Mouse (Mus musculus): ENCODE results near the gene Chid1. TPM values are rescaled to one million over a fixed set of nuclear protein-coding genes. Genes with fewer than 3 reads are reported as not detected.
A peak's percentile ranks its signal among the peaks of the same experiment; 100 is the strongest.
"Not testable (repeated sequence)": the region's sequence is repeated elsewhere in the genome, so short reads cannot be mapped to it uniquely, and the experiment has no call there.

Chid1 gene
- total RNA-seq, 2 experiments from 2014 or later = 11.2 to 13.1 TPM

DNA sequence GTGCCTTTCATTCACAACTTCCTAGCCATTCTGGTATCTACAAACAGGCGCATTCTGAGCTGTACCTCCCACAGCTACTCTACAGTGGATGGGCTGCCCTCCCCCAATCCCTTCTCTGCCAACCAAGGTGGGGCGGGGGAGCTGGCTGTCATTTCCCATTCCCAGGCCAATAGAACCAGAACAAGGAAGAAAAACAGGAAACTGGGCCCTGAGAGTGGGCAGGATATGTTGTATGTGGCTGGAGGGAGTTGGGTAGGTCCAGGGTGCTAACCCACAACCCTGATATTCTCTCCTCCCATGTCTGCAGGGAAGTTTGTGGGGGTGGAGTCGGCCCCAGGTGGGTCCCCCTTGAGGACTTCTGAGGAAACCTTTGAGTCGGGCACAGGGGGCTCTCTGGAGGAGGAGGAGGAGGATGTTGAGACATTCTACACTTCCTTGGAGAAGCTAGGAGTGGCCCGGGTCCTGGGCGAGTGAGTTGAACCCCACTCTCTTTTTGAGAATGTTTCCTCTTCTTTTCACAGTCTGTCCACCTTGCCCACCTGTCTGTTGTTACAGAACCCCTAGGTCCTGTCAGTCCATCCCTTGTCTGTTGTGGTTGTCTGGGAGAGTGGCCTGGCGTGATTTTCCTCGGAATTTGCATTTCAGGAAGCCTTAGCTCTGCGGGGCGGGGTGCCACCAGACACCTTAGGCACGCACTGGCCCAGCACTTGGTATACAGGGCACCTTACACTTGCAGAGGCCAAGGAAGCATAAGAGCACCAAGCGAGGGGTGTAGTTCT lies 75.6 kb downstream of the Chid1 start:
- peak; percentile 48 for DNase-seq (ENCODE audit: low spot score)

DNA sequence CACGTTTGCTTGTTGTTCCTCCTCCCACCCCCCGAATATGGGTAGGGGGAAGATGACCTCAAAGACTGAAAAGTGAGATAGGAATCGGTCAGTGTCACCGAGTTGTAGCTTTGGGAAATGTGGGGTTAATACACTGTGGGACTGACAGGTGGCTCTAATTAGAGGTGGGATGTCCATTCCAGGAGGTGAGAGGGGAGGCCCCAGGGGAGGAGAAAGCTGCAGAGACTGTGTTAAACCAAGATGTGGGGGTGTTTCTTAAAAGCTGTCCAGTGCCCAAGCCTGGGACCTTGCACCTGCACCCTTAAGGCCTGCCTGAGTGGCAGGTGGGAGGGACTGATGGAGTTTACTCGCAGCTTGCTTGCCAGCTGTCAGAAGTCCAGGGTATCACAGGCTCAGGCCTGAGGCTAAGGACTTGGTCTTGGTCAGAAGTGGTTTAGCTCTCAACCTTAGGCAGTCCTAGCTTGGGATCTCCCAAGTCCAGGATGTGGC lies 77.3 kb downstream of the Chid1 start:
- peak; percentile 43 for DNase-seq (ENCODE audit: low spot score)

DNA sequence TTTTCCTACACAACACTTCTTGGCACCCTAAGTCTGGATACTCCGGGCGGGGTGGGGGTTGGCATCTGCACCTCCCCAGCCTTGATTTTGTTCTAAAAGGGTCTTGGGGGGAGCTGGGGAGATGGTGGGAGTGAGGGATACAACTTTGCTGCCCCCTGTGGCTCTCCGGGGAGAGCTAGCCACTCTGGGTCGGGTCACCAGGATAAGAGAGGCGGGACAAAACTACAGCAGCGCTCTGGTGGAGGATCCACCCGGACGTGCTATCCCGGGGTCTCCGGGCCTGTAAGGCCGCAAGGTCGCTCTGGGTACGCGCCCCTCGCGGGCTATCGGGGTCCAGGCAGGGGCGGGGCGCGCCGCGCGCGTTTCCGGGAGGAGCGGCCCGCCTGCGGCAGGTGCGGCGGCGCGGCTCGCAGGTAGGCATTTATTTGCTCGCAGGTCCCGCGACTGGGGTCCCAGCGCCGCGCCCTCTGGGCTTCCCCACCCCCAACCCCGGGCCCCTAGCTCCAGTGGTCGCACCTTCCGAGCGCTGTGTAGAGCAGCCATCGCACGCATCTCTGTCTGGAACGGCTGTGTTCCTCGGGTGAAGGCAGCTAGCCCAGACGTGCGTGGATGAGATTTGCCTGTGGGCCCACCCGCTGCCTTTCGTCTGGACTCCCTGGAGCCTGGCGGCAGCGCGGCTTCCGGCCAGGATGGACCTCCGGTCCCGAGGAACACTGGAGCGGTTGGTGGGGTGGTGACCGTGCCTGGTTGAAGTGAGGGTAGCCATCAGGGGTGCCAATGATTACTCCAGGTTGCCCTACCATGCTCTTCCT lies 77.9 kb downstream of the Chid1 start:
- DNase-seq (ENCODE audit: low spot score) = no peak

DNA sequence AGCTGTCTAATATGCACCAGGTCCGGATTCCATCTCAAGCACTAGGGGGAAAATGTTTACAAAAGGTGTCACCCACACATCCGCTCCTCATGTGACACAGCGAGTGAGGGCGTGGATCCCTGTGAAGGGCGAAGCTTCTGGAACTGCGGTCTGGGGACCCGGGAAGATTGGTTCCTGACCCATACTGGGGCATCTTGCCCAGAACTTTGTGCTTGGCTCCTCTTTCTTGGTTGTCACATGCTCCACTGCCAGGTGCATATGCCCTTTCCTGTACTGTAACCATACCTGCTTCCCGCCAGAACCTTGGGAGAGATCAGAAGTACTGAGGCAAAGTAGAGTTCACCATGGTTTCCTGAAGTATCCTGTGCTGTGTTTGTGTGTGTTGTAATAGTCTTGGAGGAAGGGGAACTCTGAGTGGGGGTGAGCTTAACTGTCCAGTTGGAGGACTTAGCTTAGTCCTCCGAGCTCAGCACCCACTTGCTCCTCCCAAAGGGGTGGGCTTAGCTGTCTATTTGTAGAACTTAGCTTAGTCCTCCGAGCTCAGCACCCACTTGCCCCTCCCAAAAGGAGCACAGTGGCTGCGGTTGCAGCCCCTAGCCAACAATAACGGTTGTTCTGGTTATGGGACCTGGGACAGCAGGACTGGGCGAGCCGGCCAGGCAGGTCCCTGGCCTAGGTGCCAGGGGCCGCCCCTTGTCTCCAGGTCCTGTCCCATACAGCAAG lies 79.1 kb downstream of the Chid1 start, which contains the start of gene Cracr2b:
Gene Cracr2b, plus strand, starts transcription at position 704 of the 723 bp plus-strand sequence.
- peak; percentile 57 for DNase-seq (ENCODE audit: low spot score)

DNA sequence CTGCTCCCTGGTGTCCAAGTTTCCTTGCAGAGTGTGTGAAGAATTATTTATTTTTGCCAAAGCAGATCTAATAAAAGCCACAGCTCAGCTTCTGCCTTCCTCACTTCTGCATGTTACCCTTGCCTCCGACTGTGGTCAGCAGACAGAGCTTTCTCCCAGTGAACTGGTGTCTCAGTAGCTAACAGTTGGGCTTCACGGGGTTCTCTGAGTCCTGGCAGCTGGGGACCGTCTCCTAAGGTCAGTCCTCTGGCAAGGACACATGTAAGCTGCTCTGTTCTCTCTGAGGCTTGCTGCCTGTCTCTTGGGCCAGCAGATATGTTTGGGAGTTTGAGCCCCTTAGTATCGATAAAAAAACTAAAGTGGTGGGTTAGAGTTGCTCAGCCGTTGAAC lies 79.7 kb downstream of the Chid1 start:
- DNase-seq (ENCODE audit: low spot score) = peak; percentile 51

DNA sequence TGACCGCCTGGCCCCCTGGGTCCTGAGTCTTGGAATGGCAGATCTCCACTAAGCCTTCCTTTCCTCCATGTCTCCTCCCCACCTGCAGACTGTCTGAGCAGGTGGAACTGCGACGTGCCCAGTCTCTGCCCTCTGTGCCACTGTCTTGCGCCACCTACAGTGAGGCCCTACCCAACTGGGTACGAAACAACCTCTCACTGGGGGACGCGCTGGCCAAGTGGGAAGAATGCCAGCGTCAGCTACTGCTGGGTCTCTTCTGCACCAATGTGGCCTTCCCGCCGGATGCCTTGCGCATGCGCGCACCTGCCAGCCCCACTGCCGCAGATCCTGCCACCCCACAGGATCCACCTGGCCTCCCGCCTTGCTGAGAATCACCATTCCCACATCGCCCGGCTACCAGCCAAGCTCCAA lies 80.4 kb downstream of the Chid1 start:
- peak; percentile 31 for DNase-seq (ENCODE audit: low spot score)

DNA sequence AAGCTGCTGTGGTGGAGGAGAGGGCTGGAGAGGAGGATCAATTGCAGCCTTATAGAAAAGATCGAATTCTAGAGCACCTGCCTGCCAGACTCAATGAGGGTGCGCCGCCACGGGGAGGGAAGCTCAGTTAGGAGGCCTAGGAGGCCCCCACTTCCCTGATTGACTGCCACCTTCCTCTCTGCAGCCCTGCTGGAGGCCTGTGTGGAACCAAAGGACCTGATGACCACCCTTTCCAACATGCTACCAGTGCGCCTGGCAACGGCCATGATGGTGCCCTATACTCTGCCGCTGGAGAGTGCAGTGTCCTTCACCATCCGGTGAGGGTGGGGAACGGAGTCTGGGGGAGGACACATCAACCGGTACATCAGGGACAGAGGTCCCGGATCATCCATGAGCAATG lies 81.0 kb downstream of the Chid1 start:
- DNase-seq (ENCODE audit: low spot score) = no peak

DNA sequence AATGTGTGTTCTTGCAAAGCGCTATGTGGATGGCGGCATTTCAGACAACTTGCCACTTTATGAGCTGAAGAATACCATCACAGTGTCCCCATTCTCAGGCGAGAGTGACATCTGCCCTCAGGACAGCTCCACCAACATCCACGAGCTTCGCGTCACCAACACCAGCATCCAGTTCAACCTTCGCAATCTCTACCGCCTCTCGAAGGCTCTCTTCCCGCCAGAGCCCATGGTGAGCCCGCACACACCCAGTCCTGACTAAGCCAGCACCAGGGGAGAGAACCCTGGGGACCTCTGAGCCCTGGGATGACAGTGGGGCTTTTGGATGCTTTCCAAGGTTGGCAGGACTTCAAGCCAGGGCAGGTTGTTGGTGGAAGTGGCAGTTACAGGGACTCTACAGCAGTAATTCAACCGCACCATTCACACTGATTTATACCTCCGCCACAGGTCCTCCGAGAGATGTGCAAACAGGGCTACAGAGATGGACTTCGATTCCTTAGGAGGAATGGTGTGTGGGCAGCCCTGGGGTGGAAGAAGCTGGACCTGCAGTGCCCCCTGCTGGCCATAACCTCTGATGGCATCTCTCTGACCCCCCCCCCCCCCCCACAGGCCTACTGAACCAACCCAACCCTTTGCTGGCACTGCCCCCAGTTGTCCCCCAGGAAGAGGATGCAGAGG lies 81.5 kb downstream of the Chid1 start:
- no peak for DNase-seq (ENCODE audit: low spot score)

DNA sequence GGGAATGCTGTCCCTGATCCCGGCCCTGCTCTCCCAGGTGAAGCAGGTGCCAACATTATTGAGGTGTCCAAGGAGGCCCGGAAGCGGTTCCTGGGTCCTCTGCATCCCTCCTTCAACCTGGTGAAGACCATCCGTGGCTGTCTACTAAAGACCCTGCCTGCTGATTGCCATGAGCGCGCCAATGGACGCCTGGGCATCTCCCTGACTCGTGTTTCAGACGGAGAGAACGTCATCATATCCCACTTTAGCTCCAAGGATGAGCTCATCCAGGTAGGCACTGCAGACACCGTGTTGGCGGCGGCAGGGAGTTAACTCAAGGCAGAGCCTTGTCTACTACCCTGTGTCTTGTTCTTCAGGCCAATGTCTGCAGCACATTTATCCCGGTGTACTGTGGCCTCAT lies 82.4 kb downstream of the Chid1 start:
- no peak for DNase-seq (ENCODE audit: low spot score)

DNA sequence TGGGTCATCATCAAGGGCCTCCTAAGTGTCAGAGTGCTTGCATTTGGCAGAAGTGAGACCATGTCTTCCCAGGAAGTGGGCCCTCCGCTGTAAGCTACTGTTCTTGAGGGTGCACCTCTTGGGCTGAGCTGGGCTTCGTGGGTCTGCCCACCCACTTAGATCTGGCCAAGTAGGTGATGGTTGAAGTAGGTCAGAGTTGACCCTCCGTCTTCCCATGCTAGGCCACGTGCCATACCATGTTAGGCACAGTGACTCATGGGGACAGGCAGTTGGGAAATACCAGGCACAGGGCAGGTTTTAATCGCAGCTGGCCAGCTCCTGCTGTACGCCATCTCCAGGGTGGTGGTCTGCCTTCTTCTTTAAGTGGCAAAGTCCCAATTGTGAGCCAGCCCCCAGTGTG lies 82.9 kb downstream of the Chid1 start:
- DNase-seq (ENCODE audit: low spot score) = peak; percentile 63

DNA sequence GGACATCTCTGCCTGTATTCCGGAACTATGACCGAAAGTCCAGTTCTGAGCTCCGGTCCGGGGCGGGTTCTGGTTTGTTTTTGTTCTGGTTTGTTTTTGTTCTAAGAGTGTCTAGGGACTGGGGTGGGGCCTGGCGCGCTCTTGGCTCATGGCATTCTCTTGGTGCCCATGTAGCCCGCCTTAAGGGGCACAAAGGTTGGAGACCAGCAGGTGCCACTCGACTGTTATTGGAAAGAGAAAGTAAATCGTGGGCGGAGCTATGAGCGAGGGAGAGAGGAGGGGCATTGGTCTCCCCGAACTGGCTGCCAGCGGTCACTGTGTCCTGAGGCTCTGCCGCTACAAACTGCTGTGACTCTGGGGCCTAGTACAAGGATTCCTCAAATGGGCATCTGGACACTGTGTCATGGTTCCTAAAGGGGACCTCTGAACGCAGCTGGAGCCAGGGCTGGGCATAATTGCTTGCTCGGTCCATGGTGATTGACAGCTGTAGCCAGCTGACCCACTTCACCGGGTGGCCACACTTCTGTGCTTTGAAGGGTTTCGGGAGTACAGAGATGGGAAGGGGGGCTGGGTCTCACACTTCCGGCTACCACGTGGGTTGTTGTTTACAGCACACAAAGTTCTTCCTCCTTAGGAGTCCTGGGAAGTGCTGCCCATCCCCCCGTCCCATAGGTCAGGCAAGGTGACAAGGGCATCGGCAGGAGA lies 83.9 kb downstream of the Chid1 start:
- peak; percentile 90 for DNase-seq (ENCODE audit: low spot score)

DNA sequence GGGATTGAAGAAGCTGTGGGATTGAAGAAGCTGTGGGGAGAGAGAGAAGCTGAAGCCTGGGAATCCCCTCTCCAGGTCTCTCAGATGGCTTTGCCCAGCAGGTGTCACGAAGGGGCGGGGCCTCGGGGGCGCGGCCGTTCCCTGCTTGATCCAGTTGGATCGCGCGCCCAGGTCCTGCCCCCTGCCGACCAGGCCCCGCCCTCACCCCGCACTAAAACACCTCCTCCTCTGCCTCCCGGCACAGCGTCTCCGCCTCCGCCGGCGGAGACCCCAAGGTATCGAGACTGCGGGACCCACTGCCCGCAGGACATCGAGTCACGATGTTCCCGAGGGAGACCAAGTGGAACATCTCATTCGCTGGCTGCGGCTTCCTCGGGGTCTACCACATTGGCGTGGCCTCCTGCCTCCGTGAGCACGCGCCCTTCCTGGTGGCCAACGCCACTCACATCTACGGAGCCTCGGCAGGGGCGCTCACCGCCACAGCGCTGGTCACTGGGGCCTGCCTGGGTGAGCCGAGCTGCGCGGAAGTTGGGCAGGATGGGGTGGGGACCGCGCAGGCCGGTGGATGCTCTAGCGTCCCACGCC lies 84.6 kb downstream of the Chid1 start, which contains the start of gene Pnpla2:
Gene Pnpla2, plus strand, starts transcription at position 232 of the 585 bp plus-strand sequence.
- peak; percentile 96 for DNase-seq (ENCODE audit: low spot score)

DNA sequence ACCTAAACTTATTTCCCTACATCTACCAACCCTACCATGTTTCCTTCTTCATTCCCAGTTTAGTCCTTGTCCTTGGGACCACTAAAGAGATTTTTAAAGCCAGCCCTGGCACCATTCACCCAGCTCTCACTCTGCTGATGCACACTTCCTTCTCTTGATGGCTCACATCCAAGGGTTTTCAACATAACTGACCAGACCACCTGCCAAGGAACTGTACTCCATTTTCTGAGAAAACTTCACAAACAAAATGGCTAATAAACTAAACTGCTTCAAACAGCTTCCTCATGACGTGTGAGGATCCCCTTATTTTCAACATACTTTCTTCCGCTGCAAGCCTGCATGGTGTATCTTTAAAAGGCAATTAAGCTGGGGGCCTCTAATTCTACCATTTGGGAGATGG lies 86.0 kb downstream of the Chid1 start:
- no peak for DNase-seq (ENCODE audit: low spot score)

DNA sequence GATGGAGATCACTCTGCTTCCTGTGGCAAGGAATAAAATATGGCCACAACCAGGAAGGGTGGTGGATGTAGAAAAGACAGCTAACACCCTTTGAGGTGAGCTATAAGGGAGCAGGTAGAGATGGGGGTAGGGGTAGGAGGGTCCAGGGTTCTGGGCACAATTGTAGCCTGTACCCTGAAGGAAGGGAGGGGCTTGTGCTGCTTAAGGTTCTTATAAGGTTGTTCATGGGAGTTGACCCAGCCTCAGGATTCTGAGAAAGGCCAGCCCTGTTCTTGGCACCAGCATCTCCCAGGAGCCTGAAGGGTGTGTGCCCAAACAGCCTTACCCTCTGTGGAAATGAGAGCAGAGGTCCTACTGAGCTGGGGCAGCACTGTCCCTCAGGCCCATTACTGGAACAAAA lies 87.7 kb downstream of the Chid1 start:
- no peak for DNase-seq (ENCODE audit: low spot score)

DNA sequence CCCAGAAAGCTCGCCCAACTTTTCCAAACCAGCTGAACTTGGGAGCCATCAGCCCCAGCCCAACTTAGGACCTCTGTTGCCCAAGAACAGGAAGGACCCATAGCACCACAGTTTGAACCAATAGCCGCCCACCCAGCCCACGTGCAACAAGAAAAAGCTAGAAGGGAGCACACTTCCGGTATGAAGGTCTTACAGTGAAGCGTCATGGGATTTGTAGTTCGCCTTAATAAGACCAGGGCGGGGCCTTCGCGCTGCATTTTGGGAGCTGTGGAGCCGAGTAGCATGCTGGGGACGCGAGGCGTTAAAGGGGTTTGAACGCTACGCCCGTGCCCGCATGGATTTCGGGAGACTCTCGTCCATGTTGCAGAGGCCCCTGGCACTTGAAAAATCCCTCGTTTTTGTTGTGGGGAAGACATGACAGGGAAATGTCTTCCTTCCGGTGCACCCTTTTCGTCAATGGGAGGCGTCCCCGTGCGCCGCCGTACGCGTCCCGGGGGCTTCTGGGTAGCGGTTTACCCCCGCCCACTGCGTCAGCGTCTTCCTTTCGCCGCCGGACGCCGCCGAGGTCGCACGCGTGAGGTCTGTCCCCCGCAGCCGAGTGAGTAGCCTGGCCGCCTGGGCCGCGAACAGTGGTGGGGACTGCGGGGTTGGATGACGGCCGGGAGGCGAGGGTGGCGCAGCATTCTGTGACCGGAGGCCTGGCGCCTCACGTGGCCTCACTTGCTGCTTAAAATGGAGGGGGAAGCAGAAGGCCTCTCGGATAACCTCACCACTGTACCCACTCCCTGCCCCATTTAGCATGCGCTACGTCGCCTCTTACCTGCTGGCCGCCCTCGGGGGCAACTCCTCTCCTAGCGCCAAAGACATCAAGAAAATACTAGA lies 92.3 kb downstream of the Chid1 start, which contains the start of gene Rplp2:
Gene Rplp2, plus strand, starts transcription at position 261 of the 882 bp plus-strand sequence.
- peak; percentile 94 for DNase-seq (ENCODE audit: low spot score)

DNA sequence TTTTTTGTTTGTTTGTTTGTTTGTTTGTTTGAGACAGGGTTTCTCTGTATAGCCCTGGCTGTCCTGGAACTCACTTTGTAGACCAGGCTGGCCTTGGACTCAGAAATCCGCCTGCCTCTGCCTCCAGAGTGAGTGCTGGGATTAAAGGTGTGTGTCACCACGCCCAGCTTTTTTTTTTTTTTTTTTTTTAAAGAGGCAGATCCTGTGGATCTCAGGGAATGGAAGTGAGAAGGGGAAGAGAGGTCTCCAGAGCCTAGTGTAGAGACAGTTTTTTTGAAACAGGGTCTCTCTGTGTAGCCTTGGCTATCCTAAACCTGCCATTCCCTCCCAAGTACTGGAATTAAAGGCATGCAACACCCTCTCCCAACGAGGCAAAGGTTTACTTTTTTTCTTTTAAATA lies 93.3 kb downstream of the Chid1 start:
- DNase-seq (ENCODE audit: low spot score) = not testable (repeated sequence)

DNA sequence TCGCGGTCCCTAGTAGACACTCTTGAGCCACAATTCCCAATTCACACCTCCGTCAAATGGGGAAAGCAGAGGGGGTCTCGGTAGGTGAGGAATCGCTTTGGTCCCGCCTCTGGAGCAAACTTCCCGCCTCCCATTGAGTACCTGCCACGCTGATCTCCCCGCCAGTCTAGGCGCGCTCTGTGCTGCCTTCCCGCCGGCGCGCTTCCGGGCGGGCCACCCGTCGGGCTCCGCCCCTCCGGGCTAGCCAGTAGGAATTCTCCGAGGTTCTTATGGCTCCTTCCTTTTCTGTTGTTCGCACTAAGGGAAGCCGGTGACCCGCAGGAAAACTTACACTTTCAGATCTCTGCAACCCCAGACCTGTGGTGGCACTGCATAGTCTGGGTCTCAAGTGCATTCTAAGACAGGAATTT lies 95.8 kb downstream of the Chid1 start, which contains the start of gene Pidd1:
Gene Pidd1, minus strand, starts transcription at position 198 of the 410 bp plus-strand sequence.
- peak; percentile 44 for DNase-seq (ENCODE audit: low spot score)
